In genomic region chr11:55162670-55163069, GRCm38 (mm10) we compare ENCODE assay signal across 8 mouse cellular contexts. TPM values are rescaled to one million over a fixed set of nuclear protein-coding genes. Genes with fewer than 3 reads are reported as not detected.
DNase-seq lines count a peak whose midpoint lies in the region; ATAC-seq and TF ChIP-seq lines count a peak whose summit lies in the region.
"Had no signal": no experiment of that assay in that cellular context is flagged by ENCODE, and none has a peak within 500 bp of the region (broad histone marks: within the 10 kb centered on the region; RNA-seq: fewer than 3 reads in every experiment).

No protein-coding gene starts in this region.

- H3K4me3 ChIP-seq in midbrain, embryonic 14.5 days (replicated peaks; ENCODE audit: low read depth, low read length) = no peak overlapping the region
- H3K4me3 ChIP-seq in midbrain, embryonic 15.5 days = no peak overlapping the region
- no peak overlapping the region for H3K4me3 ChIP-seq in cortical plate, adult 2 months (ENCODE audit: insufficient read depth, low read length)
- no peak overlapping the region for H3K4me3 ChIP-seq in lung, postnatal 0 days (ENCODE audit: low read depth, low read length)
- H3K4me3 ChIP-seq in spleen, adult 2 months (ENCODE audit: extremely low read depth, insufficient read depth, insufficient read length) = no peak overlapping the region

- no peak for TF ChIP-seq EP300 in lung, postnatal 0 days (IDR thresholded peaks at IDR 0.05)

- no peaks in the 10 kb centered on the region for H3K4me1 ChIP-seq in midbrain, embryonic 14.5 days (ENCODE audit: control insufficient read depth, insufficient read depth, low read length)
- no peaks in the 10 kb centered on the region for H3K4me1 ChIP-seq in midbrain, embryonic 15.5 days
- H3K4me1 ChIP-seq in cortical plate, adult 2 months (ENCODE audit: control insufficient read depth, insufficient read depth, low read length) = no peaks in the 10 kb centered on the region
- H3K4me1 ChIP-seq in lung, postnatal 0 days (ENCODE audit: insufficient read depth, low read depth, low read length) = no peaks in the 10 kb centered on the region
- 0 out of 2 replicates have a peak, but pooled peaks cover 2% of the 10 kb centered on the region for H3K4me1 ChIP-seq in spleen, adult 2 months (ENCODE audit: control insufficient read depth, insufficient read depth, insufficient read length)

- peak; percentile 84 for TF ChIP-seq CTCF in Patski (IDR thresholded peaks at IDR 0.05)
- peak; percentile 88 for TF ChIP-seq CTCF in cortical plate, adult 2 months (IDR thresholded peaks at IDR 0.05; ENCODE audit: extremely low read depth, insufficient read depth, low read length)
- peak; percentile 80 for TF ChIP-seq CTCF in lung, postnatal 0 days (IDR thresholded peaks at IDR 0.05)
- peak; percentile 49; the same call in 1 of the 2 replicates for TF ChIP-seq CTCF in spleen, adult 2 months (IDR thresholded peaks at IDR 0.05; ENCODE audit: extremely low read depth, insufficient read depth, insufficient read length, insufficient replicate concordance)

- POLR2A ChIA-PET in Patski (lab: Charles Lee) = no interaction called here

- H3K4me2 ChIP-seq in midbrain, embryonic 14.5 days (ENCODE audit: low read length) = no peak overlapping the region
- H3K4me2 ChIP-seq in midbrain, embryonic 15.5 days = no peak overlapping the region
- no peak overlapping the region for H3K4me2 ChIP-seq in lung, postnatal 0 days (replicated peaks; ENCODE audit: low read depth, low read length)

- WGBS in midbrain, embryonic 14.5 days = 57% methylated on average over 9 of the region's 9 CpGs
- WGBS in midbrain, embryonic 15.5 days = 60% methylated on average over 9 of the region's 9 CpGs
- WGBS in lung, postnatal 0 days = 44% methylated on average over 9 of the region's 9 CpGs
- WGBS in spleen, adult 2 months = 56% methylated on average over 9 of the region's 9 CpGs

- H3K27me3 ChIP-seq in midbrain, embryonic 14.5 days (ENCODE audit: control insufficient read depth, insufficient read depth, low read length) = no peaks in the 10 kb centered on the region
- no peaks in the 10 kb centered on the region for H3K27me3 ChIP-seq in midbrain, embryonic 15.5 days (replicated peaks)
- H3K27me3 ChIP-seq in Patski = peaks cover 13% of the 10 kb centered on the region
- H3K27me3 ChIP-seq in lung, postnatal 0 days (replicated peaks; ENCODE audit: insufficient read depth, low read length) = no peaks in the 10 kb centered on the region
- no peaks in the 10 kb centered on the region for H3K27me3 ChIP-seq in spleen, adult 2 months (ENCODE audit: control insufficient read depth, insufficient read depth, low read length)

- H3K27ac ChIP-seq in midbrain, embryonic 14.5 days (replicated peaks; ENCODE audit: low read depth, low read length) = no peak overlapping the region
- H3K27ac ChIP-seq in midbrain, embryonic 15.5 days = no peak overlapping the region
- H3K27ac ChIP-seq in cortical plate, adult 2 months (ENCODE audit: insufficient read depth, low read length) = no peak overlapping the region
- H3K27ac ChIP-seq in lung, postnatal 0 days (ENCODE audit: low read length) = no peak overlapping the region
- no peak overlapping the region for H3K27ac ChIP-seq in spleen, adult 2 months (ENCODE audit: insufficient read depth, low read length)

- H3K9me3 ChIP-seq in midbrain, embryonic 14.5 days (ENCODE audit: control insufficient read depth, low read length) = no peaks in the 10 kb centered on the region
- no peaks in the 10 kb centered on the region for H3K9me3 ChIP-seq in midbrain, embryonic 15.5 days
- H3K9me3 ChIP-seq in lung, postnatal 0 days (ENCODE audit: low read length) = no peaks in the 10 kb centered on the region

- in situ Hi-C loops in Patski (cut with MboI; ENCODE audit: low pct_unique_long_range_greater_than_20kb) = no loop called here

- ATAC-seq in midbrain, embryonic 14.5 days (ENCODE audit: low FRiP score, low TSS enrichment) = no peak
- ATAC-seq in midbrain, embryonic 15.5 days (replicated peaks) = no peak
- ATAC-seq in Patski = peak; percentile 57
- ATAC-seq in lung, postnatal 0 days = peak; percentile 16; the same call in 1 of the 2 replicates

- DNase-seq in midbrain, embryonic 14.5 days = peak; percentile 32
- no peak for DNase-seq in Patski (ENCODE audit: low read depth, low spot score)
- DNase-seq in layer of hippocampus, adult 9-10 months (ENCODE audit: low spot score) = peak; percentile 61
- peak; percentile 48 for DNase-seq in lung, postnatal 0 days (ENCODE audit: low spot score)
- peak; percentile 22 to 62 for DNase-seq in spleen, adult 2 months (ENCODE audit: low read depth in 1 of 2, low spot score in 2 of 2)

- no peak for TF ChIP-seq POLR2A in cortical plate, adult 2 months (IDR thresholded peaks at IDR 0.05; ENCODE audit: extremely low read depth, insufficient read depth, low read length)
- no peak for TF ChIP-seq POLR2A in spleen, adult 2 months (IDR thresholded peaks at IDR 0.05; ENCODE audit: low read depth, low read length)

- CTCF ChIA-PET in Patski (lab: Charles Lee) = no interaction called here

- no peaks in the 10 kb centered on the region for H3K36me3 ChIP-seq in midbrain, embryonic 14.5 days (ENCODE audit: control insufficient read depth, insufficient read depth, low read length)
- no peaks in the 10 kb centered on the region for H3K36me3 ChIP-seq in midbrain, embryonic 15.5 days (replicated peaks)
- no peaks in the 10 kb centered on the region for H3K36me3 ChIP-seq in lung, postnatal 0 days (ENCODE audit: insufficient read depth, low read length)
- H3K36me3 ChIP-seq in spleen, adult 2 months (ENCODE audit: control insufficient read depth, insufficient read depth, low read length) = no peaks in the 10 kb centered on the region

- no peak overlapping the region for H3K9ac ChIP-seq in midbrain, embryonic 14.5 days (replicated peaks; ENCODE audit: low read length)
- H3K9ac ChIP-seq in midbrain, embryonic 15.5 days = no peak overlapping the region
- H3K9ac ChIP-seq in lung, postnatal 0 days (replicated peaks; ENCODE audit: low read depth) = no peak overlapping the region

RNA-seq across cellular contexts. Expression of gene Slc36a3, which starts 11.2 kb away (rescaled TPM):
- not detected in 2 replicates for polyA plus RNA-seq in midbrain, embryonic 14.5 days (2014; fragmentation: Nextera tagmentation; extraction: Ambion mirVana)
- polyA plus RNA-seq in midbrain, embryonic 15.5 days (2015; fragmentation: Nextera tagmentation; extraction: Ambion mirVana) = not detected in 2 replicates
- not detected for polyA plus RNA-seq in Patski (2021)
- polyA plus RNA-seq in cortical plate, adult 2 months (2012; rRNA removed) = not detected in 2 replicates
- 0.07 TPM in 1 of 2 replicates, not detected in the other for polyA plus RNA-seq in lung, postnatal 0 days (2015; fragmentation: Nextera tagmentation; extraction: Ambion mirVana)
- polyA plus RNA-seq in spleen, adult 2 months (2012; rRNA removed) = 1.4 and 1.6 TPM in 2 replicates
- polyA plus RNA-seq: heart, embryonic 14.5 days had no signal

RNA-seq across cellular contexts. Expression of gene Slc36a2, which starts 22.2 kb away (rescaled TPM):
- polyA plus RNA-seq in midbrain, embryonic 14.5 days (2014; fragmentation: Nextera tagmentation; extraction: Ambion mirVana) = 0.12 TPM in 1 of 2 replicates, not detected in the other
- polyA plus RNA-seq in midbrain, embryonic 15.5 days (2015; fragmentation: Nextera tagmentation; extraction: Ambion mirVana) = 0.24 and 0.28 TPM in 2 replicates
- 0.12 TPM for polyA plus RNA-seq in Patski (2021)
- polyA plus RNA-seq in cortical plate, adult 2 months (2012; rRNA removed) = 0.53 and 0.75 TPM in 2 replicates
- polyA plus RNA-seq in lung, postnatal 0 days (2015; fragmentation: Nextera tagmentation; extraction: Ambion mirVana) = 25.4 and 32.4 TPM in 2 replicates
- 10.2 and 12.8 TPM in 2 replicates for polyA plus RNA-seq in spleen, adult 2 months (2012; rRNA removed)

RNA-seq across cellular contexts. Expression of gene Slc36a1, which starts 41.5 kb away (rescaled TPM):
- polyA plus RNA-seq in midbrain, embryonic 14.5 days (2014; fragmentation: Nextera tagmentation; extraction: Ambion mirVana) = 3.1 and 3.6 TPM in 2 replicates
- polyA plus RNA-seq in midbrain, embryonic 15.5 days (2015; fragmentation: Nextera tagmentation; extraction: Ambion mirVana) = 3.9 and 4.3 TPM in 2 replicates
- 17.5 TPM for polyA plus RNA-seq in Patski (2021)
- 33.5 and 35.9 TPM in 2 replicates for polyA plus RNA-seq in cortical plate, adult 2 months (2012; rRNA removed)
- polyA plus RNA-seq in lung, postnatal 0 days (2015; fragmentation: Nextera tagmentation; extraction: Ambion mirVana) = 1.7 and 1.8 TPM in 2 replicates
- 25.7 and 26.0 TPM in 2 replicates for polyA plus RNA-seq in spleen, adult 2 months (2012; rRNA removed)

Comparison
In these comparisons a context has a peak if more than half of its experiments do, and no peak if none do; other contexts are left out.
1. ATAC-seq: peak in Patski (single experiment) and lung, postnatal 0 days (single experiment); none in midbrain, embryonic 14.5 days (single experiment) and midbrain, embryonic 15.5 days (single experiment).
2. Peak in every context shown above with its lines, with median percentiles within 50 percentile points of each other: CTCF ChIP-seq.